Mouse (Mus musculus) kidney, embryonic 14.5 days (tissue): ENCODE measurements around the gene Cyb5b. TPM values are rescaled to one million over a fixed set of nuclear protein-coding genes. Genes with fewer than 3 reads are reported as not detected.

Experiments
- ATAC-seq: fragments of 200-750 bp; cut with Nextera tagmentation; 2 replicates; pipeline ENCODE4 v1.8.0; 2017; ENCODE audit warnings: moderate number of reproducible peaks, mild to moderate bottlenecking, moderate TSS enrichment, moderate library complexity; ENCODE audit not compliant: low FRiP score, low TSS enrichment
- H3K27ac ChIP-seq: fragments of 300-500 bp; sonication (generic); 2 replicates; pipeline ENCODE4 v1.5.1; 2014; ENCODE audit warnings: low read depth, mild to moderate bottlenecking, low read length, moderate library complexity, mixed read lengths
- H3K27me3 ChIP-seq: fragments of 300-500 bp; sonication (generic); 2 replicates; pipeline ENCODE4 v1.6.1; 2014; ENCODE audit warnings: mild to moderate bottlenecking, low read length; ENCODE audit not compliant: control insufficient read depth, insufficient read depth
- H3K36me3 ChIP-seq: fragments of 300-500 bp; sonication (generic); 2 replicates; pipeline ENCODE4 v1.6.1; 2014; ENCODE audit warnings: low read length, mixed read lengths; ENCODE audit not compliant: control insufficient read depth, insufficient read depth
- H3K4me1 ChIP-seq: fragments of 300-500 bp; sonication (generic); 2 replicates; pipeline ENCODE4 v1.6.1; 2014; ENCODE audit warnings: low read length, mixed read lengths; ENCODE audit not compliant: control insufficient read depth, insufficient read depth
- H3K4me2 ChIP-seq: fragments of 300-500 bp; sonication (generic); replicated peaks from 2 replicates; pipeline ENCODE4 v1.6.1; 2014; ENCODE audit warnings: low read depth, mild to moderate bottlenecking, low read length
- H3K4me3 ChIP-seq: fragments of 300-500 bp; sonication (generic); 2 replicates; pipeline ENCODE4 v1.5.1; 2014; ENCODE audit warnings: mild to moderate bottlenecking, low read length
- H3K9ac ChIP-seq: fragments of 300-500 bp; sonication (generic); 2 replicates; pipeline ENCODE4 v1.6.1; 2014; ENCODE audit warnings: low read depth, mild to moderate bottlenecking, low read length, moderate library complexity
- H3K9me3 ChIP-seq: fragments of 300-500 bp; sonication (generic); 2 replicates; pipeline ENCODE4 v1.6.1; 2016; ENCODE audit warnings: low read length; ENCODE audit not compliant: control insufficient read depth
- WGBS: fragments of 180-500 bp; shearing (Covaris S2); extraction: QIAGEN DNeasy Blood & Tissue Kit; methylation state at CpG from one replicate; pipeline ENCODE4 v1.1.7; 2014; 5-methylcytosine and 5-hydroxymethylcytosine counted together
- polyA plus RNA-seq: library from polyadenylated mRNA; unstranded; fragments of >200 nt; fragmentation: Nextera tagmentation; extraction: Ambion mirVana; gene quantifications from 2 replicates; pipeline ENCODE4 v1.2.1, GENCODE M21; 2014

Gene Cyb5b
- polyA plus RNA-seq, 1 experiment from 2014 or later = 152 TPM

- Histone ChIP-seq H3K4me3 (no peak overlapping the region), H3K36me3 (peaks cover 55% of the 10 kb centered on the region), H3K4me1 (peaks cover 7% of the 10 kb centered on the region), H3K9ac (no peak overlapping the region), H3K27me3 (no peaks in the 10 kb centered on the region), H3K27ac (no peak overlapping the region), H3K9me3 (no peaks in the 10 kb centered on the region), H3K4me2 (no peak overlapping the region)
- ATAC-seq = no peak
- WGBS = 72% methylated on average over 3 of the region's 3 CpGs
Observed at GRCm38 (mm10) chr8:107184996-107185395, 34.6 kb downstream of the Cyb5b start.

- H3K9me3 ChIP-seq = no peaks in the 10 kb centered on the region
- H3K9ac ChIP-seq = no peak overlapping the region
- H3K4me2 ChIP-seq = no peak overlapping the region
- H3K27me3 ChIP-seq = no peaks in the 10 kb centered on the region
- peak overlapping the region; percentile 44 for H3K27ac ChIP-seq
- H3K4me1 ChIP-seq = peaks cover 7% of the 10 kb centered on the region
- peak; percentile 60 for ATAC-seq
- H3K4me3 ChIP-seq = no peak overlapping the region
- 48% methylated on average over 15 of the region's 15 CpGs for WGBS
- H3K36me3 ChIP-seq = peaks cover 39% of the 10 kb centered on the region
Observed at GRCm38 (mm10) chr8:107186659-107187390, 36.4 kb downstream of the Cyb5b start.

- ATAC-seq = peak; percentile 35
- 56% methylated on average over 5 of the region's 5 CpGs for WGBS
- no peak overlapping the region for H3K9ac ChIP-seq
Observed at GRCm38 (mm10) chr8:107187631-107188030, 37.2 kb downstream of the Cyb5b start.

GRCm38 (mm10) chr8:107192631-107193030 is 42.2 kb downstream of the Cyb5b start:
- H3K4me1 ChIP-seq = no peaks in the 10 kb centered on the region
- no peaks in the 10 kb centered on the region for H3K27me3 ChIP-seq
- ATAC-seq = no peak
- no peak overlapping the region for H3K9ac ChIP-seq
- no peak overlapping the region for H3K27ac ChIP-seq
- H3K4me3 ChIP-seq = no peak overlapping the region
- no peaks in the 10 kb centered on the region for H3K9me3 ChIP-seq
- 67% methylated on average over 8 of the region's 8 CpGs for WGBS
- H3K36me3 ChIP-seq = no peaks in the 10 kb centered on the region
- no peak overlapping the region for H3K4me2 ChIP-seq

More at GRCm38 (mm10) chr8:107187631-107188030, 37.2 kb downstream of the Cyb5b start:
- no peaks in the 10 kb centered on the region for H3K27me3 ChIP-seq
- H3K9me3 ChIP-seq = no peaks in the 10 kb centered on the region
- no peak overlapping the region for H3K4me2 ChIP-seq
- H3K4me1 ChIP-seq = peaks cover 7% of the 10 kb centered on the region
- no peak overlapping the region for H3K4me3 ChIP-seq
- peak overlapping the region; percentile 44; the same call in 1 of the 2 replicates for H3K27ac ChIP-seq
- H3K36me3 ChIP-seq = peaks cover 33% of the 10 kb centered on the region

- ATAC-seq = no peak
- H3K27ac ChIP-seq = no peak overlapping the region
- H3K4me1 ChIP-seq = 0 out of 2 replicates have a peak, but pooled peaks cover 5% of the 10 kb centered on the region
- H3K4me3 ChIP-seq = no peak overlapping the region
- 73% methylated on average over 6 of the region's 6 CpGs for WGBS
- no peaks in the 10 kb centered on the region for H3K9me3 ChIP-seq
- H3K36me3 ChIP-seq = no peaks in the 10 kb centered on the region
- no peak overlapping the region for H3K9ac ChIP-seq
- H3K27me3 ChIP-seq = no peaks in the 10 kb centered on the region
- no peak overlapping the region for H3K4me2 ChIP-seq
Observed at GRCm38 (mm10) chr8:107193331-107193730, 42.9 kb downstream of the Cyb5b start.

GRCm38 (mm10) chr8:107194786-107195451 is 44.5 kb downstream of the Cyb5b start:
- H3K4me3 ChIP-seq = no peak overlapping the region
- no peaks in the 10 kb centered on the region for H3K27me3 ChIP-seq
- H3K27ac ChIP-seq = no peak overlapping the region
- H3K36me3 ChIP-seq = no peaks in the 10 kb centered on the region
- H3K4me1 ChIP-seq = 0 out of 2 replicates have a peak, but pooled peaks cover 10% of the 10 kb centered on the region
- H3K9me3 ChIP-seq = no peaks in the 10 kb centered on the region
- no peak overlapping the region for H3K9ac ChIP-seq
- WGBS = 89% methylated on average over 14 of the region's 14 CpGs
- ATAC-seq = no peak
- H3K4me2 ChIP-seq = no peak overlapping the region

GRCm38 (mm10) chr8:107197901-107198826 is 47.7 kb downstream of the Cyb5b start:
- peak; percentile 71; the same call in 1 of the 2 replicates for ATAC-seq
- WGBS = 16% methylated on average over 24 of the region's 24 CpGs

GRCm38 (mm10) chr8:107205164-107205563 is 54.7 kb downstream of the Cyb5b start:
- 92% methylated on average over 9 of the region's 9 CpGs for WGBS
- H3K36me3 ChIP-seq = no peaks in the 10 kb centered on the region
- H3K27ac ChIP-seq = no peak overlapping the region
- H3K9me3 ChIP-seq = no peaks in the 10 kb centered on the region
- no peak for ATAC-seq
- H3K27me3 ChIP-seq = no peaks in the 10 kb centered on the region
- no peak overlapping the region for H3K9ac ChIP-seq
- H3K4me2 ChIP-seq = no peak overlapping the region
- H3K4me3 ChIP-seq = no peak overlapping the region
- H3K4me1 ChIP-seq = peaks cover 9% of the 10 kb centered on the region

More at GRCm38 (mm10) chr8:107197901-107198826, 47.7 kb downstream of the Cyb5b start:
- Histone ChIP-seq H3K9me3 (no peaks in the 10 kb centered on the region), H3K27me3 (no peaks in the 10 kb centered on the region), H3K4me1 (peaks cover 14% of the 10 kb centered on the region; the same call in 1 of the 2 replicates), H3K9ac (peak overlapping the region; percentile 28; the same call in 1 of the 2 replicates), H3K4me3 (peak overlapping the region; percentile 7), H3K36me3 (no peaks in the 10 kb centered on the region), H3K4me2 (peak overlapping the region; percentile 33), H3K27ac (peak overlapping the region; percentile 43)
